Mouse (Mus musculus) embryonic facial prominence, embryonic 12.5 days (tissue): ENCODE results near the gene Scn8a. TPM values are rescaled to one million over a fixed set of nuclear protein-coding genes. Genes with fewer than 3 reads are reported as not detected.

ENCODE experiments used
- ATAC-seq: fragments of 200-750 bp; cut with Nextera tagmentation; 2 replicates; pipeline ENCODE4 v1.8.0; 2017; ENCODE audit not compliant: insufficient number of reproducible peaks, insufficient read depth, low FRiP score, low TSS enrichment
- H3K27ac ChIP-seq: fragments of 300-500 bp; sonication (generic); 2 replicates; pipeline ENCODE4 v1.5.1; 2016; ENCODE audit warnings: mild to moderate bottlenecking
- H3K27me3 ChIP-seq: fragments of 300-500 bp; sonication (generic); 2 replicates; pipeline ENCODE4 v1.6.1; 2016; ENCODE audit warnings: mild to moderate bottlenecking, moderate library complexity
- H3K36me3 ChIP-seq: fragments of 300-500 bp; sonication (generic); 2 replicates; pipeline ENCODE4 v1.6.1; 2016; ENCODE audit warnings: mild to moderate bottlenecking
- H3K4me1 ChIP-seq: fragments of 300-500 bp; sonication (generic); 2 replicates; pipeline ENCODE4 v1.6.1; 2016
- H3K4me2 ChIP-seq: fragments of 300-500 bp; sonication (generic); replicated peaks from 2 replicates; pipeline ENCODE4 v1.6.1; 2016; ENCODE audit warnings: mild to moderate bottlenecking, moderate library complexity
- H3K4me3 ChIP-seq: fragments of 300-500 bp; sonication (generic); 2 replicates; pipeline ENCODE4 v1.5.1; 2016; ENCODE audit warnings: mild to moderate bottlenecking
- H3K9ac ChIP-seq: fragments of 300-500 bp; sonication (generic); 2 replicates; pipeline ENCODE4 v1.6.1; 2016; ENCODE audit warnings: mild to moderate bottlenecking, moderate library complexity
- H3K9me3 ChIP-seq: fragments of 300-500 bp; sonication (generic); 2 replicates; pipeline ENCODE4 v1.6.1; 2016; ENCODE audit warnings: mild to moderate bottlenecking, moderate library complexity
- WGBS: fragments of 180-500 bp; shearing (Covaris S2); methylation state at CpG from one replicate; pipeline ENCODE4 v1.1.7; 2016; 5-methylcytosine and 5-hydroxymethylcytosine counted together
- polyA plus RNA-seq: library from polyadenylated mRNA; unstranded; fragments of >200 nt; fragmentation: Nextera tagmentation; extraction: Ambion mirVana; gene quantifications from 2 replicates; pipeline ENCODE4 v1.2.1, GENCODE M21; 2016

The Scn8a gene
- polyA plus RNA-seq, 1 experiment from 2014 or later, result 11.7 TPM

GRCm38 (mm10) chr15:101060280-101060852, 190.7 kb downstream of the Scn8a start:
- WGBS, result 61% methylated on average over 11 of the region's 11 CpGs
- ATAC-seq, result no peak
- Histone ChIP-seq H3K9ac (no peak overlapping the region), H3K27me3 (peaks cover 3% of the 10 kb centered on the region; the same call in 1 of the 2 replicates), H3K9me3 (no peaks in the 10 kb centered on the region), H3K4me3 (no peak overlapping the region), H3K27ac (no peak overlapping the region), H3K36me3 (no peaks in the 10 kb centered on the region), H3K4me1 (peaks cover 28% of the 10 kb centered on the region), H3K4me2 (no peak overlapping the region)

- ATAC-seq, result no peak
- Histone ChIP-seq H3K9me3 (no peaks in the 10 kb centered on the region), H3K27me3 (no peaks in the 10 kb centered on the region), H3K4me2 (no peak overlapping the region; the same call in 1 of the 2 replicates), H3K4me3 (no peak overlapping the region), H3K36me3 (no peaks in the 10 kb centered on the region), H3K27ac (no peak overlapping the region), H3K9ac (no peak overlapping the region), H3K4me1 (peaks cover 65% of the 10 kb centered on the region)
- 18% methylated on average over 6 of the region's 6 CpGs for WGBS
These were observed 195.4 kb downstream of the Scn8a start for GRCm38 (mm10) chr15:101065069-101065468.

- Histone ChIP-seq H3K9ac (no peak overlapping the region), H3K9me3 (no peaks in the 10 kb centered on the region), H3K27me3 (no peaks in the 10 kb centered on the region), H3K4me1 (peaks cover 74% of the 10 kb centered on the region), H3K36me3 (no peaks in the 10 kb centered on the region), H3K27ac (peak overlapping the region; percentile 51; the same call in 1 of the 2 replicates), H3K4me2 (no peak overlapping the region), H3K4me3 (no peak overlapping the region)
- 17% methylated on average over 6 of the region's 6 CpGs for WGBS
- 0 out of 2 replicates have a peak, but pooled peaks have one; percentile 8 for ATAC-seq
These were observed 196.7 kb downstream of the Scn8a start for GRCm38 (mm10) chr15:101066364-101066847.

- 18% methylated on average over 7 of the region's 9 CpGs for WGBS
- H3K9ac ChIP-seq, result peak overlapping the region; percentile 21; the same call in 1 of the 2 replicates
These were observed 197.4 kb downstream of the Scn8a start for GRCm38 (mm10) chr15:101066920-101067696.

GRCm38 (mm10) chr15:101068029-101068428, 198.4 kb downstream of the Scn8a start:
- Histone ChIP-seq H3K4me2 (no peak overlapping the region), H3K27ac (peak overlapping the region; percentile 43; the same call in 1 of the 2 replicates), H3K36me3 (no peaks in the 10 kb centered on the region), H3K9me3 (no peaks in the 10 kb centered on the region), H3K27me3 (no peaks in the 10 kb centered on the region), H3K4me3 (no peak overlapping the region), H3K4me1 (peaks cover 75% of the 10 kb centered on the region), H3K9ac (no peak overlapping the region)
- WGBS, result 35% methylated on average over 3 of the region's 3 CpGs
- no peak for ATAC-seq

More at GRCm38 (mm10) chr15:101066920-101067696, 197.4 kb downstream of the Scn8a start:
- H3K9me3 ChIP-seq, result no peaks in the 10 kb centered on the region
- peak overlapping the region; percentile 51 for H3K27ac ChIP-seq
- no peak for ATAC-seq
- H3K4me3 ChIP-seq, result no peak overlapping the region
- H3K4me1 ChIP-seq, result peaks cover 75% of the 10 kb centered on the region
- no peaks in the 10 kb centered on the region for H3K36me3 ChIP-seq
- H3K27me3 ChIP-seq, result no peaks in the 10 kb centered on the region
- H3K4me2 ChIP-seq, result 0 out of 2 replicates have a peak overlapping the region, but pooled peaks have one; percentile 18

GRCm38 (mm10) chr15:101068671-101069070, 199.0 kb downstream of the Scn8a start:
- Histone ChIP-seq H3K9ac (no peak overlapping the region), H3K4me2 (no peak overlapping the region), H3K9me3 (no peaks in the 10 kb centered on the region), H3K27me3 (no peaks in the 10 kb centered on the region), H3K4me1 (peaks cover 74% of the 10 kb centered on the region), H3K27ac (peak overlapping the region; percentile 43; the same call in 1 of the 2 replicates), H3K36me3 (no peaks in the 10 kb centered on the region), H3K4me3 (no peak overlapping the region)
- 65% methylated on average over 4 of the region's 4 CpGs for WGBS
- ATAC-seq, result no peak

- Histone ChIP-seq H3K4me2 (0 out of 2 replicates have a peak overlapping the region, but pooled peaks have one; percentile 13), H3K27ac (peak overlapping the region; percentile 80), H3K4me3 (no peak overlapping the region), H3K9me3 (no peaks in the 10 kb centered on the region), H3K27me3 (no peaks in the 10 kb centered on the region), H3K9ac (no peak overlapping the region), H3K36me3 (no peaks in the 10 kb centered on the region), H3K4me1 (peaks cover 79% of the 10 kb centered on the region)
- WGBS, result 46% methylated on average over 9 of the region's 9 CpGs
- ATAC-seq, result no peak
These were observed 200.1 kb downstream of the Scn8a start for GRCm38 (mm10) chr15:101069641-101070190.

- no peaks in the 10 kb centered on the region for H3K9me3 ChIP-seq
- no peaks in the 10 kb centered on the region for H3K27me3 ChIP-seq
- H3K4me2 ChIP-seq, result no peak overlapping the region; the same call in 1 of the 2 replicates
- 28% methylated on average over 5 of the region's 5 CpGs for WGBS
- no peaks in the 10 kb centered on the region for H3K36me3 ChIP-seq
- H3K4me3 ChIP-seq, result no peak overlapping the region
- peaks cover 78% of the 10 kb centered on the region for H3K4me1 ChIP-seq
- 0 out of 2 replicates have a peak overlapping the region, but pooled peaks have one; percentile 2 for H3K9ac ChIP-seq
- no peak for ATAC-seq
- peak overlapping the region; percentile 80 for H3K27ac ChIP-seq
These were observed 201.1 kb downstream of the Scn8a start for GRCm38 (mm10) chr15:101070762-101071161.

- Histone ChIP-seq H3K9ac (no peak overlapping the region), H3K27ac (no peak overlapping the region), H3K4me2 (no peak overlapping the region), H3K36me3 (no peaks in the 10 kb centered on the region), H3K4me1 (peaks cover 75% of the 10 kb centered on the region), H3K4me3 (no peak overlapping the region), H3K27me3 (no peaks in the 10 kb centered on the region), H3K9me3 (no peaks in the 10 kb centered on the region)
- ATAC-seq, result no peak
- WGBS, result 53% methylated on average over 2 of the region's 2 CpGs
These were observed 203.1 kb downstream of the Scn8a start for GRCm38 (mm10) chr15:101072736-101073135.

GRCm38 (mm10) chr15:101074067-101074466, 204.4 kb downstream of the Scn8a start:
- H3K4me3 ChIP-seq, result no peak overlapping the region
- no peaks in the 10 kb centered on the region for H3K27me3 ChIP-seq
- 86% methylated on average over 5 of the region's 5 CpGs for WGBS

GRCm38 (mm10) chr15:101075150-101075549, 205.5 kb downstream of the Scn8a start:
- Histone ChIP-seq H3K4me1 (peaks cover 62% of the 10 kb centered on the region), H3K9ac (no peak overlapping the region), H3K27ac (no peak overlapping the region), H3K4me2 (peak overlapping the region; percentile 90; the same call in 1 of the 2 replicates), H3K36me3 (no peaks in the 10 kb centered on the region), H3K27me3 (no peaks in the 10 kb centered on the region), H3K9me3 (no peaks in the 10 kb centered on the region), H3K4me3 (no peak overlapping the region)
- WGBS, result 45% methylated on average over 4 of the region's 4 CpGs
- no peak for ATAC-seq

More at GRCm38 (mm10) chr15:101074067-101074466, 204.4 kb downstream of the Scn8a start:
- no peak overlapping the region for H3K4me2 ChIP-seq
- no peaks in the 10 kb centered on the region for H3K9me3 ChIP-seq
- ATAC-seq, result no peak
- peaks cover 68% of the 10 kb centered on the region for H3K4me1 ChIP-seq
- H3K9ac ChIP-seq, result no peak overlapping the region
- no peak overlapping the region for H3K27ac ChIP-seq
- no peaks in the 10 kb centered on the region for H3K36me3 ChIP-seq
